Mouse (Mus musculus): ENCODE data around the gene Gal3st2b.
"Not testable (repeated sequence)": the region's sequence is repeated elsewhere in the genome, so short reads cannot be mapped to it uniquely, and the experiment has no call there.

GRCm38 (mm10) chr1:93970380-93970779, 52.3 kb downstream of the Gal3st2b start:
- TF ChIP-seq CTCF (IDR thresholded peaks at IDR 0.05; ENCODE audit: extremely low read depth, insufficient read depth, insufficient read length, insufficient replicate concordance); POLR2A (IDR thresholded peaks at IDR 0.05; ENCODE audit: low read depth, low read length): not testable (repeated sequence)
